Mouse (Mus musculus): ENCODE results near the gene Fam219a. TPM values are rescaled to one million over a fixed set of nuclear protein-coding genes. Genes with fewer than 3 reads are reported as not detected.

Fam219a gene
- polyA plus RNA-seq, 1 experiment from 2014 or later: 3.2 TPM

GRCm38 (mm10) chr4:41500787-41501186 lies 68.6 kb downstream of the Fam219a start:
- WGBS: 46% methylated on average over 4 of the region's 4 CpGs

GRCm38 (mm10) chr4:41499619-41500018 lies 69.7 kb downstream of the Fam219a start:
- WGBS: 80% methylated on average over 8 of the region's 8 CpGs
- H3K27me3 ChIP-seq (replicated peaks; ENCODE audit: control insufficient read depth, insufficient read depth, low read length): peaks cover 21% of the 10 kb centered on the region

More at GRCm38 (mm10) chr4:41500787-41501186, 68.6 kb downstream of the Fam219a start:
- Histone ChIP-seq H3K4me2 (replicated peaks; ENCODE audit: low read depth) (peak overlapping the region; percentile 80), H3K4me3 (ENCODE audit: low read depth, low read length) (no peak overlapping the region), H3K9ac (ENCODE audit: low read depth, low read length) (no peak overlapping the region), H3K4me1 (replicated peaks; ENCODE audit: control insufficient read depth, insufficient read depth, low read length) (0 out of 2 replicates have a peak, but pooled peaks cover 2% of the 10 kb centered on the region), H3K27me3 (replicated peaks; ENCODE audit: control insufficient read depth, insufficient read depth, low read length) (peaks cover 21% of the 10 kb centered on the region), H3K9me3 (ENCODE audit: control insufficient read depth) (no peaks in the 10 kb centered on the region), H3K36me3 (ENCODE audit: control insufficient read depth, insufficient read depth) (peaks cover 34% of the 10 kb centered on the region), H3K27ac (ENCODE audit: low read depth, low read length) (peak overlapping the region; percentile 60; the same call in 1 of the 2 replicates)
- TF ChIP-seq CTCF (IDR thresholded peaks at IDR 0.05; ENCODE audit: low read depth): no peak
- no peak for ATAC-seq

GRCm38 (mm10) chr4:41498921-41499391 lies 70.4 kb downstream of the Fam219a start:
- ATAC-seq: no peak

More at GRCm38 (mm10) chr4:41499619-41500018, 69.7 kb downstream of the Fam219a start:
- Histone ChIP-seq H3K4me1 (replicated peaks; ENCODE audit: control insufficient read depth, insufficient read depth, low read length) (0 out of 2 replicates have a peak, but pooled peaks cover 2% of the 10 kb centered on the region), H3K36me3 (ENCODE audit: control insufficient read depth, insufficient read depth) (peaks cover 35% of the 10 kb centered on the region), H3K9me3 (ENCODE audit: control insufficient read depth) (no peaks in the 10 kb centered on the region), H3K9ac (ENCODE audit: low read depth, low read length) (no peak overlapping the region), H3K27ac (ENCODE audit: low read depth, low read length) (no peak overlapping the region), H3K4me3 (ENCODE audit: low read depth, low read length) (no peak overlapping the region), H3K4me2 (replicated peaks; ENCODE audit: low read depth) (no peak overlapping the region)
- ATAC-seq: no peak
- TF ChIP-seq CTCF (IDR thresholded peaks at IDR 0.05; ENCODE audit: low read depth): no peak

GRCm38 (mm10) chr4:41497995-41498845 lies 71.1 kb downstream of the Fam219a start:
- Histone ChIP-seq H3K9me3 (ENCODE audit: control insufficient read depth) (no peaks in the 10 kb centered on the region), H3K4me1 (replicated peaks; ENCODE audit: control insufficient read depth, insufficient read depth, low read length) (0 out of 2 replicates have a peak, but pooled peaks cover 2% of the 10 kb centered on the region), H3K27me3 (replicated peaks; ENCODE audit: control insufficient read depth, insufficient read depth, low read length) (peaks cover 21% of the 10 kb centered on the region), H3K4me3 (ENCODE audit: low read depth, low read length) (peak overlapping the region; percentile 5; the same call in 1 of the 2 replicates), H3K36me3 (ENCODE audit: control insufficient read depth, insufficient read depth) (peaks cover 38% of the 10 kb centered on the region), H3K9ac (ENCODE audit: low read depth, low read length) (no peak overlapping the region), H3K4me2 (replicated peaks; ENCODE audit: low read depth) (peak overlapping the region; percentile 32), H3K27ac (ENCODE audit: low read depth, low read length) (no peak overlapping the region)
- no peak for TF ChIP-seq CTCF (IDR thresholded peaks at IDR 0.05; ENCODE audit: low read depth)
- ATAC-seq: no peak
- 37% methylated on average over 72 of the region's 72 CpGs for whole genome bisulfite sequencing

More at GRCm38 (mm10) chr4:41498921-41499391, 70.4 kb downstream of the Fam219a start:
- Histone ChIP-seq H3K36me3 (ENCODE audit: control insufficient read depth, insufficient read depth) (peaks cover 35% of the 10 kb centered on the region), H3K27me3 (replicated peaks; ENCODE audit: control insufficient read depth, insufficient read depth, low read length) (peaks cover 21% of the 10 kb centered on the region), H3K4me2 (replicated peaks; ENCODE audit: low read depth) (no peak overlapping the region), H3K4me3 (ENCODE audit: low read depth, low read length) (no peak overlapping the region), H3K4me1 (replicated peaks; ENCODE audit: control insufficient read depth, insufficient read depth, low read length) (0 out of 2 replicates have a peak, but pooled peaks cover 2% of the 10 kb centered on the region), H3K9me3 (ENCODE audit: control insufficient read depth) (no peaks in the 10 kb centered on the region), H3K27ac (ENCODE audit: low read depth, low read length) (no peak overlapping the region), H3K9ac (ENCODE audit: low read depth, low read length) (no peak overlapping the region)
- peak; percentile 19; the same call in 1 of the 2 replicates for TF ChIP-seq CTCF (IDR thresholded peaks at IDR 0.05; ENCODE audit: low read depth)
- WGBS: 54% methylated on average over 43 of the region's 43 CpGs

- H3K4me3 ChIP-seq (ENCODE audit: low read depth, low read length): peak overlapping the region; percentile 5; the same call in 1 of the 2 replicates
- no peak overlapping the region for H3K9ac ChIP-seq (ENCODE audit: low read depth, low read length)
- H3K27me3 ChIP-seq (replicated peaks; ENCODE audit: control insufficient read depth, insufficient read depth, low read length): peaks cover 21% of the 10 kb centered on the region
- 0 out of 2 replicates have a peak, but pooled peaks cover 5% of the 10 kb centered on the region for H3K4me1 ChIP-seq (replicated peaks; ENCODE audit: control insufficient read depth, insufficient read depth, low read length)
- no peak overlapping the region for H3K27ac ChIP-seq (ENCODE audit: low read depth, low read length)
- WGBS: 30% methylated on average over 34 of the region's 34 CpGs
- H3K4me2 ChIP-seq (replicated peaks; ENCODE audit: low read depth): peak overlapping the region; percentile 32
- no peaks in the 10 kb centered on the region for H3K9me3 ChIP-seq (ENCODE audit: control insufficient read depth)
- no peak for ATAC-seq
- peak; percentile 62 for TF ChIP-seq CTCF (IDR thresholded peaks at IDR 0.05; ENCODE audit: low read depth)
- peaks cover 38% of the 10 kb centered on the region for H3K36me3 ChIP-seq (ENCODE audit: control insufficient read depth, insufficient read depth)
These were observed 71.8 kb downstream of the Fam219a start for GRCm38 (mm10) chr4:41497579-41497978.

GRCm38 (mm10) chr4:41497046-41497445 lies 72.3 kb downstream of the Fam219a start:
- Histone ChIP-seq H3K4me1 (replicated peaks; ENCODE audit: control insufficient read depth, insufficient read depth, low read length) (0 out of 2 replicates have a peak, but pooled peaks cover 5% of the 10 kb centered on the region), H3K27me3 (replicated peaks; ENCODE audit: control insufficient read depth, insufficient read depth, low read length) (peaks cover 21% of the 10 kb centered on the region), H3K36me3 (ENCODE audit: control insufficient read depth, insufficient read depth) (peaks cover 38% of the 10 kb centered on the region), H3K27ac (ENCODE audit: low read depth, low read length) (no peak overlapping the region), H3K4me3 (ENCODE audit: low read depth, low read length) (no peak overlapping the region), H3K9ac (ENCODE audit: low read depth, low read length) (no peak overlapping the region), H3K4me2 (replicated peaks; ENCODE audit: low read depth) (no peak overlapping the region), H3K9me3 (ENCODE audit: control insufficient read depth) (no peaks in the 10 kb centered on the region)
- no peak for ATAC-seq
- 79% methylated on average over 5 of the region's 5 CpGs for WGBS
- no peak for TF ChIP-seq CTCF (IDR thresholded peaks at IDR 0.05; ENCODE audit: low read depth)
